Mouse (Mus musculus): ENCODE results near the gene Crtc3. TPM values are rescaled to one million over a fixed set of nuclear protein-coding genes. Genes with fewer than 3 reads are reported as not detected.

Crtc3 gene
- polyA plus RNA-seq, 1 experiment from 2014 or later = 23.9 TPM

Other genes with a start within 250 kb of the Crtc3 start
- gene Blm, start 153.8 kb downstream of the Crtc3 start, polyA plus RNA-seq (2015; fragmentation: Nextera tagmentation; extraction: Ambion mirVana) = 25.1 and 27.2 TPM in 2 replicates
- 50.1 and 52.9 TPM in 2 replicates for gene Iqgap1, start 137.1 kb upstream of the Crtc3 start, polyA plus RNA-seq (2015; fragmentation: Nextera tagmentation; extraction: Ambion mirVana)
- gene Zscan2, start 172.0 kb upstream of the Crtc3 start, polyA plus RNA-seq (2015; fragmentation: Nextera tagmentation; extraction: Ambion mirVana) = 3.6 and 4.5 TPM in 2 replicates
- 32.5 TPM in 2 replicates for gene Wdr73, start 212.4 kb upstream of the Crtc3 start, polyA plus RNA-seq (2015; fragmentation: Nextera tagmentation; extraction: Ambion mirVana)
- 6.1 and 6.5 TPM in 2 replicates for gene Nmb, start 216.2 kb upstream of the Crtc3 start, polyA plus RNA-seq (2015; fragmentation: Nextera tagmentation; extraction: Ambion mirVana)